Mouse (Mus musculus): ENCODE measurements around the gene Exoc3l2. TPM values are rescaled to one million over a fixed set of nuclear protein-coding genes. Genes with fewer than 3 reads are reported as not detected.

Exoc3l2 gene
- total RNA-seq, 2 experiments from 2014 or later, result 0.91 to 1.0 TPM

DNA sequence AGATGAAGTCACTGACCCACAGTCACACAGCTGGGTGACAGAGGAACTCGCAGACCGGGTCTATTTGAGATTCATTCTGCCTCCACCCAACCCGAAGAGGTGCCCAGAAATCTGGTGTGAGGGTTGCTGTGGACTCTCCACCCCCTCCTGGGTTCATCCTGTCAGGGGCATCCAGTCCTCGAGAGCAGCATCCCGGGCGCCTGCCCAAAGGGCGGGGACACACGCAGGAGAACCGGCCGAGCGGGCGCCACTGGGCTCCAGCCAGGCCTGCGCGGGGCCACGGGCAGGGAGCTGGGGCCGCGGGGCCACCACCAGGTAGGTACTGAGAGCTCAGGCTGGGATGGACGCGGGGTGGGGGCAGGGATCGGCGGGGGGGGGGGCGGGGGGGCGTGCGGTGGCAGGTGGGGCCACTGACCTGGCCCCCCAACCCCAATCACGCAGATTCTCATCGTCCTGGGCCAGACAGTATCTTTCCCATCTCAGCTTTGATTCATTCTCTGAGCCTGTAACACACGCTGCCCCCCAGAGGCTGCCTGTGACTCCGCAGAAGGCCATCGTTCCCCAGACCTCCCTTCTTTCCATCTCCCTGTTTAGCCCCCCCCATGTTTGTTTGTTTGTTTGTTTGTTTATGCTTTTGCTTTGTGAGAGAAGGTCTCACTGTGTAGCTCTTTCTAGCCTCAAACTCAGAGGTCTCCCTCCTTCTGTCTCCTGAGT, 54.7 kb downstream of the Exoc3l2 start, which contains the start of gene Nkpd1:
Nkpd1 (plus strand) TSS at position 187 of the 714 bp plus-strand sequence.
- no peak for DNase-seq (ENCODE audit: low spot score in 2 of 2)

DNA sequence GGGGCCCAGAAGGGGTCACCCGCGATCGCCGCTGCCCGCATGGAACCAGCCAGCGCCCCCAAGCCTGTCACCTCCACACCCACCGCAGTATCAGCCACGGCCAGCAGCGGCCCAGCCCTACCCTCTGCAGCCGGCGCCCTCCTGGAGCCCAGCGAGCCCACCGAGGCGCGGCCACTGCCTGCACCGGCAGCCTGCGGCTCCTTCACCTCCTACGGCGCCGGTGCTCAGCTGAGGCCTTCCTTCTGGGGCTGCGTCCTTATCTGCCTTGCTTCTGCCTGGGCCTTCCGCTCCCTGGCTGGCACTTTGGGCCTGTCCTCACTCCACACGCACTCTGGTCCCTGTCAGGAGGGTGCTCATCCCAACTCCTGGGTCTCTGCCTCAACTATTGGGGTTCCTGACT, 56.9 kb downstream of the Exoc3l2 start:
- DNase-seq (ENCODE audit: low spot score in 2 of 2), result no peak

DNA sequence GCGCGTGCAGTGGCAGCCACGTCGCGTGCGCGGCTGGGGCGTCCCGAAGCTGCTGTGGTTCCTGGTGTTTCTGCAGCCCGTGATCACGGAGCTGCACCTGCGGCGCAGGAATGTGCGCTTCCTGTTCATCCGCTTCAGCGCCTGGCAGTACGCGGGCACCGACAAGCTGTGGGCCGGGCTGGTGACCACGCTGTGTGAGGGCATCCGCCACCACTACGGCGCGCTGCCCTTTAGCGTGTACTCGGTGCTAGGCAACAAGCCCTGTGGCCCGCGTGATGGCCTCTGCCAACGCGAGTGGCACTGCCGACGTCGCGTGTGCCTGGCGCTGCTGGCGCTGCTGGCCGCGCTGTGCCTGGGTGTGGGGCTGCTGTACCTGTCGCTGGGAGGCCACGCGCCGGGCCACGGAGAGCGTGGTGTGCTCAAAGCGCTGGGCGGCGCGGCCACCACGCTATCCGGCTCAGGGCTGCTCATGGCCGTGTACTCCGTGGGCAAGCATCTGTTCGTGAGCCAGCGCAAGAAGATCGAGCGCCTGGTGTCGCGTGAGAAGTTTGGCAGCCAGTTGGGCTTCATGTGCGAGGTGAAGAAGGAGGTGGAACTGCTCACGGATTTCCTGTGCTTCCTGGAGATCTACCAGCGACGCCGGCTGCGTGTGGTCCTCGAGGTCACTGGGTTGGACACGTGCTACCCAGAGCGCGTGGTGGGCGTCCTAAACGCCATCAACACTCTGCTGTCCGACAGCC, 60.1 kb downstream of the Exoc3l2 start:
- no peak for DNase-seq (ENCODE audit: low spot score in 2 of 2)

DNA sequence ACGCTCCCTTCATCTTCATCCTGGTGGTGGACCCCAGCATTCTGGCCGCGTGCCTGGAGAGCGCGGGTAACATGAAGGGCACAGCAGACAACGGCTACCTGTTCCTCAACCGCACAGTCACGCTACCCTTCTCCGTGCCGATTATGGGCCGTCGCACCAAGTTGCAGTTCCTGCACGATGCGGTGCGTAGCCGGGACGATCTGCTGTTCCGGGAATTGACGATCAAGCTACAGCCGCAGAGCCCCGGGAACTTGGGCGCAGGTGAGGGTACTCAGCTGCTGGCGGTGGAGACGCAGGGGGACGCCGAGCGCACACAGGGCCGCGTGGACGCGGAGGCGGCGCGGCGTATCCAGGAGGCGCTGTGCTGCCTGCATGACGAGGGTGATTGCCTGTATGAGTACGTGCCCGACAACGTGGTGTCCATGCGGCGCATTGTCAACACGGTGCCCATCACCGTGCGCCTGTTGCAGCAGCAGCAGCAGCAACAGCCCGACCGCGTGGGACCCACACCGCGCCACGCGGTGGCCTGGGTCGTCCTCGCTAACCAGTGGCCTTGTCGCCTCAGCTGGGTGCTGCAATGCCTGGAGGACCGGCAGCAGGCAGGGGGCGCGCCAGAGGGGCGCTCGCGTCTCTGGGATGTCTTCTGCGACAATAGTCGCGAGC, 60.8 kb downstream of the Exoc3l2 start:
- DNase-seq (ENCODE audit: low spot score in 2 of 2), result peak; percentile 78 to 80

DNA sequence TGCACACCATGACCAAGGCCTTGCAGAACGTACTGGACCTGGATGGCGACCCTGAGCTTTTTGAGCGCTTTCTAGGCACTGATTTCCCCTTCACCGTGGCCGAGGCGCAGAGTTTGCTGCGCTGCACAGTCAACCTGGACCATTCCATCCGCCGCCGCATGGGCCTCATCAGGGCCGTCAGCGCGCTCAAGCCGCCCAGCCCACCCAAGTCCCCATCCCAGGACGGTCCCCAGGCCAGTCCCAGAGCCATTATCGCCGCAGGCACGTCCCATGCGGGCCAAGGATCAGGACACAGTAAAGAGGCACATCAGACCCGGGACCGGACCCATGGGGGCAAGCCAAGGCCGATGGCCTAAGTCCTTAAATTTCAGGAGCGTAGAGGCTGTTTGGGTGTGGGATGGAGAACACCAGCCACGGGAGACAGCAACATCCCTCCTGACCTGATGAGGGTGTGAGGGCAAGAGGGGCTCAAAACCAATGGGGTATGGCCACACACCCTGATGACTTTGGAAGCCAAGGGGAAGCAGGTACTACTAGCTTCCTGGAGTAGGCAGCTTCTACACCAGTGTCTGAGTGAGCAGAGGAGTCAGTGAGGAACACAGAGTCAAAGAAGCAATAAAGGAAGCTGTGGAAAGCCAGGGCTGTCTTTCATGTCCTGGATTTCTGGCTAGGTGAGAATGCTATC, 61.4 kb downstream of the Exoc3l2 start:
- no peak for DNase-seq (ENCODE audit: low spot score in 2 of 2)

DNA sequence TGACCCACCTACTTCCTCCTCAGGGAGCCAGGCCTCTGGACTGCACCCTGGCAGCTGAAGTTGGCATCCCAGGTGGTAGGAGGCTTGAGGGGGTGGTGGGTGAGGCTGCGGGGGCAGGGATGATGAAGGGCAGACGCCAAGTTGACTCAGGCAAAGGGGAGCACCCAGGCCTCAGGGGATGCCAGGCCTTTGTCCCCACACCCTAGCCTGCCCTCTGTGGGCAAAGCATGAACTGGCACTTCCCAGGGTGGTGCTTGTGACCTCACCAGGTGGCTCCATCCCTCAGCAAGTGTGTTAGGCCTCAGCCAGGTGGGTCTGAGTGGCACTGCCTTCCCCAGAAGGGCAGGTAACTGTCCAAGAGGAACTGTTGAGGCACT, 62.0 kb downstream of the Exoc3l2 start:
- DNase-seq (ENCODE audit: low spot score in 2 of 2), result no peak

DNA sequence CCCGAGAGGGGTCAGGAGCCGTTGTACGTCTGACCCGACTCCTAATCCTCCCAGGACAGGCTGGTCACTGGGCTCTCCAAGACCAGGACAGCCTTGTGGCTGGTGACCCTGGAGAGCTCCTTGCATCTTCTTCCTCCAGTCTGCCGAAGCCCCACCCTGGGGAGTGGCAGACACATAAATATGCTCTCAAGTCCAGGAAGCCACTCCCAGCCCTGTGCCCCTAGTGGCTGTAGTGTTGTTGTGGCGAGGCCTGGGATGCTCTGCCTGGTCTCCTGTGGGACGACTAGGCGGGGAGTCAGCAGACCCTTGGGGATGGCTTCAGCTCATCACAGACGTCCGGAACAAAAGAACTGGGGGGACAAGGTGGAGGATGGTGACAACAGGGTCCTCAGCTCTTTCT, 67.9 kb downstream of the Exoc3l2 start:
- DNase-seq (ENCODE audit: low spot score in 2 of 2), result no peak

DNA sequence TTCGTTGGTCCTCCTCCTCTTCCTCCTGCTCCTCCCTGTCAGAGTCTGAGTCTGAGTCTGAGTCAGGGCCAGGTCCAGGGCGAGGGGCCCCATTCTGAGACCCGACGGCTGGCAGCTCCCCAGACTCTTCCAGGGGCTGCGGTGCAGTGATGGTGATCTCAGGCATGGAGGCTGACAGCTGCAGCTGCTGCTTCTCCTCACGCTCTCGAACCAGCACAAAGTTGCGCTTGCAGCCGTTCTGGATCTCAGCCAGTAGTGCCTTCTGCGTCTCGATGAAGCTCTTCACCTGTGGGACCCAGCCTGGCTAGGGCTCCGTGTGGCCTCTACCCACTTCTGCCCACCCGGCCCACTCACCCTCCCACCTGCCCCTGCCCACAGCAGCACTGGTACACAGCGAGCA, 69.1 kb downstream of the Exoc3l2 start:
- DNase-seq (ENCODE audit: low spot score in 2 of 2), result no peak

DNA sequence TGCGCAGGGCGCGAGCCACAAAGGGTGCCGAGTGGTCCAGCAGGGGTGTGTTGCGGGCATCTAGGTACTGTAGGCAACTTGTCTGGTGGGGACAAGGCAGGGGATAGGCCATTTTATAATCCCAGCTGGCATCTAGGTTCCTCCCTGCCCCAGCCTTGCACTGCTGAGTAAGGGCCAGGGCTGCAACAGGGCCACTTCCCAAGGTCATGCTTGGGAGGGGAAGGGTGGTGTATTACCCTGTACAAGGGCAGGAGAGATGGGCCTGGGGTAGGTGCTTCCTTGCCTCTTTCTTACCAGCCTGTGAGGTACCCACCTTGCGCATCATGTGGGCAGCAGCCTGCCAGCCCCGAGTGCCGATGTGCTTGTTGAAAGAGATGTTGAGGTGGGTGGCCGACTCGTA, 71.5 kb downstream of the Exoc3l2 start:
- DNase-seq (ENCODE audit: low spot score in 2 of 2), result no peak

DNA sequence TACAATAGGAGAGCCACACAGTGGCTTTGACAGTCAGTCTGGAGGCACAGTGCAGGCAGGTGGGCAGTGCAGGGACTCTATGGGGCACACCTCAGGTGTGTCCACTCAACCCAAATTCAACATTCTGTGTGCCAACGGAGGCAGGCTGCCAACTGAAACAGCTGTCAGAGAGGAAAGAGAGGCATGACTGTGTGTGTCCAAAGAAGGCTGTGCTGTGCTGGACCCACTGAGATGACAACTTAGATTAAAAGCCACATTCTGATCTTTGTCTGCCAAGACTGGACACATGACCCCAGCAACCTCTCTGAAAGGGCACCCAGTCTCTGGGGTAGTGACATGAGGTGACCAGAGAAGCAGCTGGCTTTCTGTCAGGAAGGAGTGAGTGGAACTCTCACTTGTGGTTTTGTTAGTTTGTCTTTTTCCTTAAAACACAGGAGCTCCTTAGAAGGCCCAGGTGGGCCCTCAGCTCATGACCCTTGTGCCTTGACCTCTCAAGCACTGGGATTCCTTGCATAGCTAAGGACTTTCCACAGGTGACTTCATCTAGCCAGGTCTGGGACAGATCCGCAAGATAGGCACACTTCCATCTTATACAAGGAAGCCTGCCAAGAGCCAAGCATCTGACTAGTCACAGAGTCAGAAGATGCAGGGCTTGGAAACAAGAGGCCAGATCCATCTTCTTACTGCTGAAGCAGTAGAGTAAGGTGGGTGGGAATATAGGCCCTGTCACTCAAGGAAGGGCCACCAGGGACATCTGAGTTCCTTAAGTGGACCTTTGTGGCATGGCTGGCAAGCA, 77.8 kb downstream of the Exoc3l2 start:
- no peak for DNase-seq (ENCODE audit: low spot score in 2 of 2)

DNA sequence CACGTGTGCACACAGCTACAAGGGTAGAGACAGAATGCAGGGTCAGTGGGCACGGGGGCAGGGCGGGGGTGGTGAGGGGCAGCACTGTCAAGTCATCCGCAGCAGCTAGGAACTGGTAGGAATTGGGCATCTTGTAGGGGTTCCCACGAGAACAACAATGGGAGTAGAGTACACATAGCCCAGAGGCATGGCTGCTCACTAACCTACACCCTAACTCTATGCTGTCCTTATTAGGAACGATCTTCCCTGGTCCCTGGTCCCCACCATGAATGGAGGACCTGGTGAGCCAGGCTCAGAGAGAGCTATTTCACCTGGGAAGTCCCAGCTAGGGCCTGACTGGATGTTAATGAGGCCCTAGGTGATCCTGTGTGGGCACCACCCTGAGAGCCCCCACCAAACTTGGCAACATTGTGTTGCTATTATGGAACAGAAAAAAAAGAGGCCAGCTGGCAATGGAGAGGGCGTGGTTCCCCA, 78.6 kb downstream of the Exoc3l2 start:
- DNase-seq (ENCODE audit: low spot score in 2 of 2), result no peak

DNA sequence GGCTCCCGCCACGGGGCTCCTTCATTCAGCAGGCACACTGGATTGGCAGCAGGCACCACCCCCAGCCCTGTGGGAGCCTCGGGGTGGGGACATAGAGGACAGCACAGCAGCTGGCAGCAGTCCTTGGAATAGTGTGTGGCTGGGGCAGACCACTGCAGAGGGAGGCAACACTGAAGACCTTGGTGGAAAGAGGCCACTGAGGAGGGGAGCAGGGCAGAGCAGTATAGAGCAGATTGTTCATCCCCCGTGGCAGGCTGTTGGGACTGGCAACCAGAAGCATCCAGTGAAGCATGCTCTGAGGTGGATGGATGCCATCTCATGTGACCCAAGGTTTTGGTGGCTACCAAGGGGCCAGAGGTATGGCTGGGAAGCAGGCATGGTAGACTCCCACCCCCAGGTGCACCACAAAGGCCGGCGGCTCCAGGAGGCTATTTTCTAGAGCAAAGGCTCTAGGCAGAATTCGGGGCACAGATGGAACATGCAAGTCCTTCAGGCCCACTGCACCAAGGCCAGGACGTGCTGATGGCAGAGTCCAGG, 79.1 kb downstream of the Exoc3l2 start:
- peak in 1 of 2 experiments; percentile 44 for DNase-seq (ENCODE audit: low spot score in 2 of 2)

DNA sequence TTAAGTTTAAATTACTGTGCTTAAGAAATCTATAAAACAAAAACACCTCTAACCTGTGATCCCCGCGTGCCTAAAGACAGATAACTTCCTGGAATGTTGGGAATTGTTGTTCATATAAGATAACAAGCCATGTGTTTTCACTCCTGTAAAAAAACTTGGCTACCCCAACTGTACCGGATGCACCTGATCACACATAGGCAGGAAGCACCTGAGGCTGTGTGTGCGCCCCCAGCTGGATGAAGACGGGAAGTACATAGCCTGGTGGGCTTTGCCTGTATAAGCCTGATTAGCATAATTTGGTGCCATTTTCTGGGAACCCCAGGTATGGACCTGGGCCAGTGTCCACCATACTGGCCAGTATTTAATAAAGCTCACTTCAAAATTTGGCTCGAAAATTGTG, 80.5 kb downstream of the Exoc3l2 start:
- DNase-seq (ENCODE audit: low spot score in 2 of 2), result no peak

DNA sequence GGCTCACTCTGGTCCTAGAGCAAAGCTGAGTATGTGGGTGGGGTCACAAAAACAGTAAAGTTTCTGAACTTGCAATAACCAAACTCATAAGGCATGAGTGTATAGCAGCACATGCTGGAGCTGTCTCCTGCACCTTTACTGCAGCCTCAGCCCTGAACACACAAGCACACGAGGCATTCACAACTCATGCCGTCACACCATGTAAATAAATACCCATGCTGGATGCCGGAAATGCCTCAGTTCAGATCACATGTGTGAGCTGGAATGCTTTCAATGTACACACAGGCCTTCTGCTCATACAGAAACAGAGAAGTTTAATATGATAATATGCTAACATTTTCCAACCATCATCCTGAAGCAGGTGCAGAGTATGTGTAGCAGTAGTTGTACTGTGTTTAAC, 82.9 kb downstream of the Exoc3l2 start:
- no peak for DNase-seq (ENCODE audit: low spot score in 2 of 2)

Other genes starting within 250 kb of the Exoc3l2 start
- 10 to 100 TPM; 37.3 to 39.9 TPM for gene Opa3, start 235.0 kb upstream of the Exoc3l2 start, total RNA-seq (2021)
- gene Vasp, start 191.5 kb upstream of the Exoc3l2 start, total RNA-seq (2021), result 10 to 100 TPM; 23.2 to 24.2 TPM
- gene Ppm1n, start 183.3 kb upstream of the Exoc3l2 start, total RNA-seq (2021), result under 1 TPM in 1 of 2 experiments, not detected in 1; 0.79 TPM
- gene Rtn2, start 180.7 kb upstream of the Exoc3l2 start, total RNA-seq (2021), result 100 to 1,000 TPM in 1 of 2 experiments, 10 to 100 TPM in 1; 93.0 to 104 TPM
- gene Fosb, start 153.3 kb upstream of the Exoc3l2 start, total RNA-seq (2021), result 1 to 10 TPM; 6.1 to 6.5 TPM
- gene Ercc1, start 118.6 kb upstream of the Exoc3l2 start, total RNA-seq (2021), result 10 to 100 TPM; 38.3 to 44.7 TPM
- gene Cd3eap, start 103.8 kb upstream of the Exoc3l2 start, total RNA-seq (2021), result 10 to 100 TPM; 19.6 to 19.8 TPM
- gene Ppp1r13l, start 103.6 kb upstream of the Exoc3l2 start, total RNA-seq (2021), result 1 to 10 TPM; 4.5 to 6.7 TPM
- gene Ercc2, start 81.3 kb upstream of the Exoc3l2 start, total RNA-seq (2021), result 10 to 100 TPM; 28.2 to 34.7 TPM
- gene Klc3, start 59.2 kb upstream of the Exoc3l2 start, total RNA-seq (2021), result 1 to 10 TPM; 3.5 to 4.1 TPM
- not detected for gene Ckm, start 58.6 kb upstream of the Exoc3l2 start, total RNA-seq (2021)
- 100 to 1,000 TPM; 114 to 119 TPM for gene Mark4, start 4.5 kb upstream of the Exoc3l2 start, total RNA-seq (2021)
- 1 to 10 TPM; 6.4 to 7.0 TPM for gene Bloc1s3, start 45.0 kb downstream of the Exoc3l2 start, total RNA-seq (2021)
- gene Trappc6a, start 45.1 kb downstream of the Exoc3l2 start, total RNA-seq (2021), result 10 to 100 TPM; 23.0 to 24.2 TPM
- gene Nkpd1, start 54.5 kb downstream of the Exoc3l2 start, total RNA-seq (2021), result under 1 TPM; 0.48 to 0.69 TPM
- gene Ppp1r37, start 99.7 kb downstream of the Exoc3l2 start, total RNA-seq (2021), result 10 to 100 TPM; 88.3 to 91.7 TPM
- gene Zfp296, start 114.0 kb downstream of the Exoc3l2 start, total RNA-seq (2021), result under 1 TPM in 1 of 2 experiments, not detected in 1; 0.53 TPM
- gene Gemin7, start 114.3 kb downstream of the Exoc3l2 start, total RNA-seq (2021), result 10 to 100 TPM; 39.8 to 43.3 TPM
- 10 to 100 TPM; 85.8 to 95.0 TPM for gene Clasrp, start 141.2 kb downstream of the Exoc3l2 start, total RNA-seq (2021)
- gene Relb, start 166.1 kb downstream of the Exoc3l2 start, total RNA-seq (2021), result 10 to 100 TPM in 1 of 2 experiments, 1 to 10 TPM in 1; 9.9 to 10.5 TPM
- 100 to 1,000 TPM; 151 to 160 TPM for gene Clptm1, start 201.7 kb downstream of the Exoc3l2 start, total RNA-seq (2021)
- gene Apoc2, start 214.6 kb downstream of the Exoc3l2 start, total RNA-seq (2021), result not detected
- gene Gm44805, start 218.1 kb downstream of the Exoc3l2 start, total RNA-seq (2021), result not detected
- not detected for gene Apoc4, start 218.1 kb downstream of the Exoc3l2 start, total RNA-seq (2021)
- gene Apoc1, start 229.3 kb downstream of the Exoc3l2 start, total RNA-seq (2021), result 1 to 10 TPM; 6.1 to 6.8 TPM
- gene Apoe, start 235.9 kb downstream of the Exoc3l2 start, total RNA-seq (2021), result 1,000 to 10,000 TPM; 2,679 to 2,697 TPM

Measured in layer of hippocampus, postnatal 14 days (tissue).